In the genomic region with DNA sequence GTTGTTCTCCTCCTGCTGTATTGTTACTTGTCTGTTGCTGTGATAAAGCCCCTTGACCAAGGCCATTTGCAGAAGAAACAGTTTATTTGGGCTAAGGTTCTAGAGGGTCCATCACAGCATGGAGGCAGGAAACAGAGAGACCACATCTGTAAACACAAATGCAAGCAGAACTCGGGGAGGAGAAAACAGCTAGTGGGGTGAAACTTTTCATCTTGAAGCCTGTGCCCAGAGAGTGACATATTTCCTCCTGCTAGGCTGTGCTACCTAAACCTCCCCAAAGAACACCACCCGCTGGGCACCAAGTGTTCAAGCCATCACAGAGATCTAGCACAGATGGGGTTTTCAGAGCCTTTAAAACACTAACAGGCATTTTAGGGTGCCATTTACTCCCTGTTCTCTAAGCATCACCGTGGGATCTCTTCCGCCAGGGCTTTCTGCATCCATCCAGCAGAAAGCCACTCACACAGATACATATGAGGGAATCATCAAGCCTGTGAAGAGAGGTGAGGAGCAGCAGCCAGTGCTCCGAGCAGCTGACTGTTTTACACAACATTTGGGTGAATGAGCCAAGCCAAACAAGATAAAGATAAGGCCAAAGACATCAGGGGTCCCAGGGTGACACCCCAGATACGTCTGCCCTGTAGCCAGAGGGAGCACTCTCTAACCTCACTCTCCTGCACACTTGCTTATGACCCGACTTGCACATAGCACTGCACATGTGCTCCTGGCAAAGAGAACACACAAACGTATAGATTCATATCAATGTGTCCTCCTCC, we compare ENCODE assay signal across 33 mouse cellular contexts.
DNase-seq lines count a peak whose midpoint lies in the region; ATAC-seq and TF ChIP-seq lines count a peak whose summit lies in the region.
"Had no signal": no experiment of that assay in that cellular context is flagged by ENCODE, and none has a peak within 500 bp of the region (broad histone marks: within the 10 kb centered on the region; RNA-seq: fewer than 3 reads in every experiment).

No protein-coding gene starts in this region.

- H3K79me2 ChIP-seq in liver, adult 2 months (ENCODE audit: control insufficient read depth, insufficient read depth, low read length) = peaks cover 57% of the 10 kb centered on the region

- H3K9ac ChIP-seq in liver, adult 2 months (ENCODE audit: low read depth, low read length) = no peak overlapping the region
- no peak overlapping the region for H3K9ac ChIP-seq in liver, embryonic 11.5 days (ENCODE audit: low read depth, low read length)
- no peak overlapping the region for H3K9ac ChIP-seq in midbrain, postnatal 0 days (replicated peaks; ENCODE audit: low read length, poor library complexity, severe bottlenecking)
- H3K9ac ChIP-seq: forebrain, embryonic 15.5 days; heart, embryonic 13.5 days; hindbrain, embryonic 14.5 days; limb, embryonic 12.5 days; liver, embryonic 13.5 days; lung, embryonic 15.5 days; midbrain, embryonic 15.5 days; neural tube, embryonic 12.5 days had no signal

- WGBS in liver, adult 2 months = 42% methylated on average over 8 of the region's 8 CpGs
- WGBS in liver, embryonic 11.5 days = 56% methylated on average over 8 of the region's 8 CpGs
- WGBS in midbrain, embryonic 10.5 days = 77% methylated on average over 8 of the region's 8 CpGs
- WGBS in midbrain, postnatal 0 days = 80% methylated on average over 8 of the region's 8 CpGs

- no peaks in the 10 kb centered on the region for H3K9me3 ChIP-seq in liver, embryonic 11.5 days (ENCODE audit: control insufficient read depth, low read length)
- no peaks in the 10 kb centered on the region for H3K9me3 ChIP-seq in midbrain, embryonic 10.5 days (replicated peaks)
- no peaks in the 10 kb centered on the region for H3K9me3 ChIP-seq in midbrain, postnatal 0 days (ENCODE audit: low read length)
- H3K9me3 ChIP-seq: forebrain, embryonic 15.5 days; G1E; heart, embryonic 13.5 days; limb, embryonic 12.5 days; liver, embryonic 13.5 days; lung, embryonic 15.5 days; midbrain, embryonic 15.5 days; neural tube, embryonic 12.5 days had no signal

- DNase-seq in liver, adult 2 months (ENCODE audit: extremely low read depth, low read depth, low spot score) = peak; percentile 62
- no peak for DNase-seq in liver, embryonic 11.5 days (ENCODE audit: low spot score)
- no peak for DNase-seq in midbrain, embryonic 10.5 days (ENCODE audit: low spot score)
- DNase-seq in midbrain, postnatal 0 days (ENCODE audit: low spot score) = no peak
- peak; percentile 53 for DNase-seq in naive thymus-derived CD4-positive, alpha-beta T cell, adult 2 months (ENCODE audit: low read depth)
- DNase-seq in kidney, adult 11 months = no peak
- DNase-seq: adrenal gland, postnatal 14 days; B cell, adult 2 months; cerebellum, adult 2 months; cerebellum, postnatal 14 days; gastrocnemius, postnatal 25 days; heart, adult 2 months; heart, postnatal 10 days; kidney, adult 8-10 months; kidney, postnatal 4 days; liver, embryonic 13.5 days; lung, postnatal 4 days; right cerebral cortex, adult 18-20 months; spleen, adult 18-20 months; thymus, adult 18-20 months; thymus, postnatal 4 days had no signal

- H3K4me2 ChIP-seq in liver, embryonic 11.5 days = no peak overlapping the region
- H3K4me2 ChIP-seq in midbrain, postnatal 0 days (ENCODE audit: low read depth, low read length, poor library complexity, severe bottlenecking) = no peak overlapping the region
- H3K4me2 ChIP-seq: forebrain, embryonic 15.5 days; heart, embryonic 13.5 days; hindbrain, embryonic 14.5 days; limb, embryonic 12.5 days; liver, embryonic 13.5 days; lung, embryonic 15.5 days; midbrain, embryonic 15.5 days; neural tube, embryonic 12.5 days had no signal

- H3K27ac ChIP-seq in liver, adult 2 months (replicated peaks; ENCODE audit: insufficient read depth, low read depth, low read length) = no peak overlapping the region
- no peak overlapping the region for H3K27ac ChIP-seq in liver, embryonic 11.5 days (ENCODE audit: low read depth, low read length)
- peak overlapping the region; percentile 42; the same call in 1 of the 2 replicates for H3K27ac ChIP-seq in midbrain, embryonic 10.5 days (replicated peaks)
- H3K27ac ChIP-seq in midbrain, postnatal 0 days (ENCODE audit: low read depth, low read length) = no peak overlapping the region
- H3K27ac ChIP-seq: forebrain, embryonic 15.5 days; heart, adult 2 months; heart, embryonic 13.5 days; hindbrain, embryonic 14.5 days; kidney, postnatal 0 days; left cerebral cortex, adult 2 months; limb, embryonic 12.5 days; liver, embryonic 13.5 days; lung, embryonic 15.5 days; midbrain, embryonic 15.5 days; neural tube, embryonic 12.5 days; stomach, postnatal 0 days had no signal

- H3K4me3 ChIP-seq in liver, adult 2 months (ENCODE audit: insufficient read depth, low read depth, low read length) = no peak overlapping the region
- no peak overlapping the region for H3K4me3 ChIP-seq in liver, embryonic 11.5 days (ENCODE audit: low read depth, low read length)
- H3K4me3 ChIP-seq in midbrain, embryonic 10.5 days = no peak overlapping the region
- H3K4me3 ChIP-seq in midbrain, postnatal 0 days (ENCODE audit: low read depth, low read length) = no peak overlapping the region
- H3K4me3 ChIP-seq: forebrain, embryonic 15.5 days; heart, adult 2 months; heart, embryonic 13.5 days; left cerebral cortex, adult 2 months; limb, embryonic 12.5 days; liver, embryonic 13.5 days; lung, embryonic 15.5 days; midbrain, embryonic 15.5 days; neural tube, embryonic 12.5 days had no signal

- no peak for TF ChIP-seq POLR2A in liver, adult 2 months (IDR thresholded peaks at IDR 0.05; ENCODE audit: extremely low read depth, insufficient read depth, low read length)

- TF ChIP-seq CTCF in liver, adult 2 months (IDR thresholded peaks at IDR 0.05; ENCODE audit: low read depth, low read length) = no peak
- TF ChIP-seq CTCF in midbrain, postnatal 0 days (IDR thresholded peaks at IDR 0.05) = no peak

- H3K27me3 ChIP-seq in liver, adult 2 months (ENCODE audit: control insufficient read depth, insufficient read depth, low read length) = no peaks in the 10 kb centered on the region
- no peaks in the 10 kb centered on the region for H3K27me3 ChIP-seq in liver, embryonic 11.5 days (replicated peaks; ENCODE audit: control insufficient read depth, insufficient read depth, low read length)
- no peaks in the 10 kb centered on the region for H3K27me3 ChIP-seq in midbrain, embryonic 10.5 days (ENCODE audit: low read depth, poor library complexity, severe bottlenecking)
- no peaks in the 10 kb centered on the region for H3K27me3 ChIP-seq in midbrain, postnatal 0 days (ENCODE audit: insufficient read depth, low read length)
- H3K27me3 ChIP-seq: forebrain, embryonic 15.5 days; heart, embryonic 13.5 days; limb, embryonic 12.5 days; liver, embryonic 13.5 days; lung, embryonic 15.5 days; midbrain, embryonic 15.5 days; neural tube, embryonic 12.5 days had no signal

- no peak for ATAC-seq in liver, embryonic 11.5 days (replicated peaks; ENCODE audit: low FRiP score)
- ATAC-seq in midbrain, postnatal 0 days (ENCODE audit: low FRiP score) = no peak
- ATAC-seq in activated CD4-positive, CD25-positive, alpha-beta regulatory T cell, adult 4 months = peak; percentile 24
- ATAC-seq: forebrain, embryonic 15.5 days; midbrain, embryonic 15.5 days had no signal

- H3K36me3 ChIP-seq in liver, adult 2 months (ENCODE audit: control insufficient read depth, insufficient read depth, low read length) = peaks cover 2% of the 10 kb centered on the region; the same call in 1 of the 2 replicates
- no peaks in the 10 kb centered on the region for H3K36me3 ChIP-seq in liver, embryonic 11.5 days (ENCODE audit: control insufficient read depth, insufficient read depth, low read length)
- peaks cover 15% of the 10 kb centered on the region for H3K36me3 ChIP-seq in midbrain, embryonic 10.5 days
- no peaks in the 10 kb centered on the region for H3K36me3 ChIP-seq in midbrain, postnatal 0 days (ENCODE audit: insufficient read depth, low read length)
- H3K36me3 ChIP-seq: forebrain, embryonic 15.5 days; limb, embryonic 12.5 days; lung, embryonic 15.5 days; midbrain, embryonic 15.5 days; neural tube, embryonic 12.5 days had no signal

- peaks cover 41% of the 10 kb centered on the region for H3K4me1 ChIP-seq in liver, adult 2 months (ENCODE audit: control insufficient read depth, insufficient read depth, low read length)
- peaks cover 65% of the 10 kb centered on the region for H3K4me1 ChIP-seq in liver, embryonic 11.5 days (replicated peaks; ENCODE audit: control insufficient read depth, insufficient read depth, low read length)
- H3K4me1 ChIP-seq in midbrain, embryonic 10.5 days = peaks cover 79% of the 10 kb centered on the region
- H3K4me1 ChIP-seq in midbrain, postnatal 0 days (ENCODE audit: insufficient read depth, low read length) = peaks cover 15% of the 10 kb centered on the region

Comparison
In these comparisons a context has a peak if more than half of its experiments do, and no peak if none do; other contexts are left out.
1. DNase-seq: peak in liver, adult 2 months (single experiment) and naive thymus-derived CD4-positive, alpha-beta T cell, adult 2 months (single experiment); none in liver, embryonic 11.5 days (single experiment), midbrain, embryonic 10.5 days (single experiment), midbrain, postnatal 0 days (single experiment) and kidney, adult 11 months (single experiment).